Mouse (Mus musculus): ENCODE measurements around the gene Col4a3. TPM values are rescaled to one million over a fixed set of nuclear protein-coding genes. Genes with fewer than 3 reads are reported as not detected.
A peak's percentile ranks its signal among the peaks of the same experiment; 100 is the strongest.

Gene Col4a3
- total RNA-seq, 2 experiments from 2014 or later, result 1.1 TPM

GRCm38 (mm10) chr1:82647989-82648388 is 61.3 kb downstream of the Col4a3 start:
- no peak for DNase-seq (ENCODE audit: extremely low spot score in 1 of 2, low spot score in 2 of 2)
- intact Hi-C loops (cut with DNase I), result no loop called here

GRCm38 (mm10) chr1:82650868-82651267 is 64.1 kb downstream of the Col4a3 start:
- no peak for DNase-seq (ENCODE audit: extremely low spot score in 1 of 2, low spot score in 2 of 2)
- intact Hi-C loops (cut with DNase I), result no loop called here

GRCm38 (mm10) chr1:82654046-82654445 is 67.3 kb downstream of the Col4a3 start:
- DNase-seq (ENCODE audit: extremely low spot score in 1 of 2, low spot score in 2 of 2), result no peak
- intact Hi-C loops (cut with DNase I), result no loop called here

GRCm38 (mm10) chr1:82656452-82656851 is 69.7 kb downstream of the Col4a3 start:
- intact Hi-C loops (cut with DNase I), result no loop called here
- no peak for DNase-seq (ENCODE audit: extremely low spot score in 1 of 2, low spot score in 2 of 2)

GRCm38 (mm10) chr1:82662269-82662668 is 75.5 kb downstream of the Col4a3 start:
- intact Hi-C loops (cut with DNase I), result no loop called here
- no peak for DNase-seq (ENCODE audit: extremely low spot score in 1 of 2, low spot score in 2 of 2)

GRCm38 (mm10) chr1:82663522-82663921 is 76.8 kb downstream of the Col4a3 start:
- peak in 1 of 2 experiments; percentile 7 for DNase-seq (ENCODE audit: extremely low spot score in 1 of 2, low spot score in 2 of 2)
- intact Hi-C loops (cut with DNase I), result no loop called here

GRCm38 (mm10) chr1:82686328-82686727 is 99.6 kb downstream of the Col4a3 start:
- peak in 1 of 2 experiments; percentile 37 for DNase-seq (ENCODE audit: extremely low spot score in 1 of 2, low spot score in 2 of 2)
- intact Hi-C loops (cut with DNase I), result no loop called here

- DNase-seq (ENCODE audit: extremely low spot score in 1 of 2, low spot score in 2 of 2), result no peak
- intact Hi-C loops (cut with DNase I), result no loop called here
Measured at GRCm38 (mm10) chr1:82686866-82687265, 100.1 kb downstream of the Col4a3 start.

- intact Hi-C loops (cut with DNase I), result no loop called here
- DNase-seq (ENCODE audit: extremely low spot score in 1 of 2, low spot score in 2 of 2), result no peak
Measured at GRCm38 (mm10) chr1:82687931-82688330, 101.2 kb downstream of the Col4a3 start.

GRCm38 (mm10) chr1:82695915-82696314 is 109.2 kb downstream of the Col4a3 start:
- intact Hi-C loops (cut with DNase I), result no loop called here
- no peak for DNase-seq (ENCODE audit: extremely low spot score in 1 of 2, low spot score in 2 of 2)

GRCm38 (mm10) chr1:82717816-82718512 is 131.2 kb downstream of the Col4a3 start:
- no peak for DNase-seq (ENCODE audit: extremely low spot score in 1 of 2, low spot score in 2 of 2)
- intact Hi-C loops (cut with DNase I), result no loop called here

GRCm38 (mm10) chr1:82724339-82725025 is 137.8 kb downstream of the Col4a3 start, which contains the start of gene Mff:
Mff (plus strand) TSS chr1:82724890.
- intact Hi-C loops (cut with DNase I), result no loop called here
- peak; percentile 93 to 95 for DNase-seq (ENCODE audit: extremely low spot score in 1 of 2, low spot score in 2 of 2)

GRCm38 (mm10) chr1:82725026-82725874 is 138.5 kb downstream of the Col4a3 start:
- intact Hi-C loops (cut with DNase I), result no loop called here

GRCm38 (mm10) chr1:82725875-82726185 is 139.1 kb downstream of the Col4a3 start:
- intact Hi-C loops (cut with DNase I), result no loop called here
- no peak for DNase-seq (ENCODE audit: extremely low spot score in 1 of 2, low spot score in 2 of 2)

More at GRCm38 (mm10) chr1:82725026-82725874, 138.5 kb downstream of the Col4a3 start:
- DNase-seq (ENCODE audit: extremely low spot score in 1 of 2, low spot score in 2 of 2), result no peak

- DNase-seq (ENCODE audit: extremely low spot score in 1 of 2, low spot score in 2 of 2), result no peak
- intact Hi-C loops (cut with DNase I), result no loop called here
Measured at GRCm38 (mm10) chr1:82726482-82726881, 139.8 kb downstream of the Col4a3 start.

- intact Hi-C loops (cut with DNase I), result no loop called here
- DNase-seq (ENCODE audit: extremely low spot score in 1 of 2, low spot score in 2 of 2), result no peak
Measured at GRCm38 (mm10) chr1:82733357-82733756, 146.6 kb downstream of the Col4a3 start.

- DNase-seq (ENCODE audit: extremely low spot score in 1 of 2, low spot score in 2 of 2), result no peak
- intact Hi-C loops (cut with DNase I), result no loop called here
Measured at GRCm38 (mm10) chr1:82738066-82738465, 151.3 kb downstream of the Col4a3 start.

GRCm38 (mm10) chr1:82741539-82741938 is 154.8 kb downstream of the Col4a3 start:
- intact Hi-C loops (cut with DNase I), result no loop called here

GRCm38 (mm10) chr1:82743962-82744361 is 157.2 kb downstream of the Col4a3 start:
- DNase-seq (ENCODE audit: extremely low spot score in 1 of 2, low spot score in 2 of 2), result no peak
- intact Hi-C loops (cut with DNase I), result no loop called here

More at GRCm38 (mm10) chr1:82741539-82741938, 154.8 kb downstream of the Col4a3 start:
- DNase-seq (ENCODE audit: extremely low spot score in 1 of 2, low spot score in 2 of 2), result no peak
